Mouse (Mus musculus) myocyte (in vitro differentiated cells): ENCODE results near the gene Gm49450. TPM values are rescaled to one million over a fixed set of nuclear protein-coding genes. Genes with fewer than 3 reads are reported as not detected.

ENCODE experiments used
- H3K27me3 ChIP-seq: one replicate; pipeline ENCODE4 v1.6.1; 2011; ENCODE audit not compliant: control insufficient read depth, insufficient read depth, insufficient read length
- H3K36me3 ChIP-seq: one replicate; pipeline ENCODE4 v1.6.1; 2011; ENCODE audit not compliant: control insufficient read depth, insufficient read depth
- H3K4me2 ChIP-seq: one replicate; pipeline ENCODE4 v1.6.1; 2011; ENCODE audit warnings: low read depth, control low read depth
- H3K4me3 ChIP-seq: one replicate; pipeline ENCODE4 v1.5.1; 2011; ENCODE audit warnings: mild to moderate bottlenecking, control low read depth, moderate library complexity
- H3K79me2 ChIP-seq: one replicate; pipeline ENCODE4 v1.6.1; 2011; ENCODE audit not compliant: control insufficient read depth, insufficient read depth
- H3ac ChIP-seq: one replicate; pipeline ENCODE4 v1.6.1; 2011; ENCODE audit not compliant: control insufficient read depth, insufficient read length
- CEBPB ChIP-seq: IDR thresholded peaks from 2 replicates; pipeline ENCODE4 v1.6.1; 2011; ENCODE audit warnings: mild to moderate bottlenecking, moderate library complexity; ENCODE audit not compliant: poor library complexity, insufficient read depth, severe bottlenecking
- E2F4 ChIP-seq: IDR thresholded peaks from one replicate; pipeline ENCODE4 v1.6.1; 2011; ENCODE audit warnings: mild to moderate bottlenecking, control low read depth, moderate library complexity; ENCODE audit not compliant: insufficient read depth
- MAX ChIP-seq: IDR thresholded peaks from one replicate; pipeline ENCODE4 v1.6.1; 2011; ENCODE audit warnings: low read depth, mild to moderate bottlenecking, control low read depth
- MYOD1 ChIP-seq, 3 experiments: IDR thresholded peaks; one replicate each; pipeline ENCODE4 v1.6.1; 2011; ENCODE audit warnings: control low read depth in 2 of 3, low read depth in 2 of 3, mild to moderate bottlenecking in 2 of 3, moderate library complexity in 1 of 3; ENCODE audit not compliant: insufficient read length in 2 of 3, control insufficient read depth in 1 of 3
- MYOG ChIP-seq, 3 experiments: IDR thresholded peaks; one replicate each; pipeline ENCODE4 v1.6.1; 2011; ENCODE audit warnings: control low read depth in 2 of 3, low read depth in 2 of 3, mild to moderate bottlenecking in 2 of 3; ENCODE audit not compliant: insufficient read length in 2 of 3, control insufficient read depth in 1 of 3, insufficient read depth in 1 of 3
- POLR2A ChIP-seq: IDR thresholded peaks from one replicate; pipeline ENCODE4 v1.6.1; 2011; ENCODE audit warnings: low read depth, mild to moderate bottlenecking, control low read depth, moderate library complexity; ENCODE audit not compliant: insufficient read length
- POLR2AphosphoS2 ChIP-seq: IDR thresholded peaks from one replicate; pipeline ENCODE4 v1.6.1; 2011; ENCODE audit warnings: low read depth, control low read depth; ENCODE audit not compliant: insufficient read length
- REST ChIP-seq: IDR thresholded peaks from one replicate; pipeline ENCODE4 v1.6.1; 2011; ENCODE audit warnings: mild to moderate bottlenecking, control low read depth, moderate library complexity; ENCODE audit not compliant: insufficient read depth, insufficient read length
- SRF ChIP-seq: IDR thresholded peaks from one replicate; pipeline ENCODE4 v1.6.1; 2011; ENCODE audit warnings: low read depth; ENCODE audit not compliant: control insufficient read depth, insufficient read length
- TCF12 ChIP-seq: IDR thresholded peaks from one replicate; pipeline ENCODE4 v1.6.1; 2011; ENCODE audit warnings: mild to moderate bottlenecking, control low read depth; ENCODE audit not compliant: poor library complexity, insufficient read depth, severe bottlenecking
- TCF3 ChIP-seq: IDR thresholded peaks from one replicate; pipeline ENCODE4 v1.6.1; 2011; ENCODE audit warnings: low read depth, control low read depth; ENCODE audit not compliant: insufficient read length
- USF1 ChIP-seq: IDR thresholded peaks from one replicate; pipeline ENCODE4 v1.6.1; 2011; ENCODE audit warnings: low read depth, mild to moderate bottlenecking, control low read depth, moderate library complexity
- polyA plus RNA-seq: library from polyadenylated mRNA; unstranded; fragments of >200 nt; fragmentation: generic; extraction: Trizol; gene quantifications from one replicate; pipeline ENCODE4 v1.2.1, GENCODE M21; 2012; ENCODE audit warnings: missing spikeins

The Gm49450 gene
- polyA plus RNA-seq, 1 experiment = 0.84 TPM

DNA sequence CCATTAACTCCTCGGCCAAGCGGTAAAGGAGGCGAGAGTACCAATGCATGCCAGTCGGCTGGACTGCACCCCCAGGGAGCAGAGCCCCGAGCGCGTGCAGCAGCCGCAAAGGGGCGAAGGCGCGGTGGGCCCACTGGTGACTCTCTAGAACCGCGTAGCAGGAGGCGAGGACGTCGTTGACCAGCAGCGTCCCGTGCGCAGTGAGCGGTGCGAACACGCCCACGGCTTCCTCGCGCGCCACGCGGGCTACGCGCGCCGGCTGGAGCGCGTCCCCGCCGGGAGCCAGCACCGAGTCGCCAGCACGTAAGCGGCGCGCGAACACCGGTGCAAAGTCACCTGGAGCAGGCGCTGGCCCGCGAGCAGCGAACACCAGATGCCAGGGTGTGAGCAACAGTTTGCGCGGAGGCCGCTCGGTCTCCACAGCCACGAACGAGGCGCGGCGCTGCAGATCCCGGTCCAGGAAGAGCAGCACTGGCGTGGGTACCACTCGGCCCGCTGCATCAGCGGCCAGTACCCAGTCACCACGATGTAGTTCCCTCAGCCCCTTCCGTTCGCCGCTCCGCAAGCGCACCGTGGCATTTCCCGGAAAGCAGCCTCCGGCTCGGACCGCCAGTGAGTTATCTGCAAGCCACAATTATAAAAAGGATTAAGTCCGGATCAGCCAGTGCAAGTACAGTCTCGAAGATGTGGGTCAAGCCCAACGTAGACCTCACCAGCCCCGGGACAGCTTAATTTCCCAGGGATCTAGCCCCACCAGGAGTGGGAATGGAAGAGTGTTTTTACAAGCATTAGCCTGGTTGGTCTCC is 59.2 kb downstream of the Gm49450 start, which contains the start of gene Rhebl1:
Gene Rhebl1 (minus strand): TSS at position 601 of the 806 bp plus-strand sequence.
- Histone ChIP-seq H3K4me2 (peak within 1 kb of the TSS; percentile 58), H3ac (no peak within 1 kb of the TSS), H3K36me3 (no peaks in the 10 kb centered on the region), H3K27me3 (peaks cover 40% of the 10 kb centered on the region), H3K79me2 (no peaks in the 10 kb centered on the region), H3K4me3 (no peak within 1 kb of the TSS)
- TF ChIP-seq E2F4 (no peak), MYOD1 (IDR thresholded peaks at IDR 0.05; ENCODE audit: control insufficient read depth in 1 of 3, insufficient read length in 2 of 3, low read depth in 2 of 3) (peak in 1 of 3 experiments; percentile 11), MYOG (IDR thresholded peaks at IDR 0.05; ENCODE audit: control insufficient read depth in 1 of 3, insufficient read depth in 1 of 3, insufficient read length in 2 of 3, low read depth in 2 of 3) (peak in 1 of 3 experiments; percentile 39)

DNA sequence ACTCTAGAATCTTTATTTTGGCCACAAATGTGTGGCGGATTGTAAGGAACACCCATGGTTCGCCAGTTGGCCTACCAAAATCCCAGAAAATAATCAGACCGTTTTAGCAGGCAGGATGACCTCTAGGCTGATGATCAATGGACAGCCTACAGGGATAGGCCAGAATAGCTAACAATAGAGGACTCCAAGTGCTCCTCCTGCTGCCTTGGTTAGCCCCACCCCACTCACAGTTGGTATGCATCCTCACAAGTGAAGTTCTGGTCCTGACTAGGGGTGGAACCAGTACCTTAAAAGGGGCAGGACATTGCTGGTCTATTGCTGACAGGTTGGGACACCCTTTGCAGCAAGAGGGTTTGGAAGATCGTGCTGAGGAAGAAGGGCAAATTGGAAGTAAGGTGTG is 60.3 kb downstream of the Gm49450 start:
- Histone ChIP-seq H3ac (no peak overlapping the region), H3K79me2 (no peaks in the 10 kb centered on the region), H3K36me3 (no peaks in the 10 kb centered on the region), H3K4me2 (no peak overlapping the region), H3K4me3 (no peak overlapping the region), H3K27me3 (peaks cover 37% of the 10 kb centered on the region)
- TF ChIP-seq USF1 (no peak), TCF3 (no peak), POLR2AphosphoS2 (no peak), POLR2A (no peak), MYOD1 (IDR thresholded peaks at IDR 0.05; ENCODE audit: control insufficient read depth in 1 of 3, insufficient read length in 2 of 3, low read depth in 2 of 3) (no peak), E2F4 (no peak), REST (no peak), MAX (no peak), SRF (no peak), TCF12 (no peak), MYOG (IDR thresholded peaks at IDR 0.05; ENCODE audit: control insufficient read depth in 1 of 3, insufficient read depth in 1 of 3, insufficient read length in 2 of 3, low read depth in 2 of 3) (no peak), CEBPB (no peak)

DNA sequence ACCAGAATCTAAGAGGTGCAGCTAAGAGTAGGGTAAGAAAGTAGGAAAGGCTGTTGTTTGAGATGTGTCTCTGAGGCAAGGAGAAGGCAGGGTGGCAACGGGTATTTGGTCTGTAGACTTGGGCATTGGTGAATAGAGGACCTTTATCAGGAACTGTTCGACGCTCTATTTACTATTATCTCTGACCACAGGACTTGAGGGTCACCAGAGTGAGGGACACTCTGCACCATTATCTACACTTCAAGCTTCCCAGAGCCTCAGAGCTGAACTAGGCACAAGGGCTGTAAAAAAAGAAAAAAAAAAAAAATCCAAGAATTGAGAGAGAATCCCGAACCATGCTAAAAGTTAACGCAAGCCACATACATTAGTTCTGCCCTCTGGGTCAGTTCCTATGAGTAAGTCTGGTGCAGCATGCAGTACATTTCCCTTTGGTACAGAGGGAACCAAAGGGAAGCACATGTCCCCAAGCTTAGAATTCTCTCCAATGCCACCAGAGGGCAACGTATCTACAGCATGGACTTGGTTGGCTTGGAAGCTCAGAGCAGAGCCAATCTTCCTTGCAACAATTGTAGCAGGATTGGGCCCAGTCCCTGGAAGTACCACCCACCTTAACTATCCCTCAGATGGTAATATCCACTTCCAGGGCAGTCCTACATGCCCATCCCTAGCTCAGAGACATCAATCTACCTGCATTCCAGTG is 61.3 kb downstream of the Gm49450 start:
- no peak overlapping the region for H3K4me2 ChIP-seq
- H3K36me3 ChIP-seq = no peaks in the 10 kb centered on the region
- no peak for TF ChIP-seq POLR2A
- no peak for TF ChIP-seq TCF3
- TF ChIP-seq MAX = peak; percentile 72
- no peak for TF ChIP-seq SRF
- TF ChIP-seq POLR2AphosphoS2 = no peak
- H3ac ChIP-seq = no peak overlapping the region
- H3K27me3 ChIP-seq = peaks cover 27% of the 10 kb centered on the region
- H3K79me2 ChIP-seq = no peaks in the 10 kb centered on the region
- H3K4me3 ChIP-seq = no peak overlapping the region

DNA sequence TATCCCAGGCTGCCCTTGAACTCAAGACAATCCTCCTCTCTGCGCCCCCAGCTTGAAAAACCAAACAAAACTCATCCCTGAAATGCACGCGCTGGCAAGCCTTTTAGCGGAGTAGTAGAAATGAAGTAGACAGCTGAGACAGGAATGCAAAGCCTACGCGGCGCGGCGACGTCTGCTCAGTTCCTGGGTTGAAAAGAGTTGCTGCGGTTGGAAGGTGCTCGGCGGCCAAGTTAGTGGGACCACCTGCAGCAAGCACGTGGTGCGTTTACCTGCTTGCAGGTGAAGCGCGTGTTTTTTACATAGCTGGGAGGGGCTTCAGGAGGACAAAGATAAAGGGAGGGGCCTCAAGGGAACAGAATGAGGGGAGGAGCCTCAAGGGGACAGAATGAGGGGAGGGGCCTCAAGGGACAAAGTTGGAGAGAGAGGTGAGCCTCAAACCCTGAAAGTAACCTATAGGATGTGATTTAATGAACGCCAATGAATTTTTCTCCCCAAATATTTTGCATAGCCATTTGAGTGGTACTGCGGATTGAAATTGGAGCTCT is 62.1 kb downstream of the Gm49450 start:
- no peak overlapping the region for H3ac ChIP-seq
- no peak for TF ChIP-seq MAX
- TF ChIP-seq REST = no peak
- no peak for TF ChIP-seq TCF3
- TF ChIP-seq MYOG (IDR thresholded peaks at IDR 0.05; ENCODE audit: control insufficient read depth in 1 of 3, insufficient read depth in 1 of 3, insufficient read length in 2 of 3, low read depth in 2 of 3) = no peak
- TF ChIP-seq E2F4 = no peak
- no peak for TF ChIP-seq POLR2AphosphoS2
- TF ChIP-seq MYOD1 (IDR thresholded peaks at IDR 0.05; ENCODE audit: control insufficient read depth in 1 of 3, insufficient read length in 2 of 3, low read depth in 2 of 3) = no peak
- no peak for TF ChIP-seq POLR2A
- TF ChIP-seq SRF = no peak
- TF ChIP-seq USF1 = no peak
- TF ChIP-seq CEBPB = no peak
- TF ChIP-seq TCF12 = no peak
- H3K36me3 ChIP-seq = no peaks in the 10 kb centered on the region
- no peak overlapping the region for H3K4me3 ChIP-seq
- H3K27me3 ChIP-seq = peaks cover 23% of the 10 kb centered on the region
- H3K4me2 ChIP-seq = no peak overlapping the region
- no peaks in the 10 kb centered on the region for H3K79me2 ChIP-seq
